Mouse (Mus musculus): Measurements from ENCODE around the gene Irf2bpl. TPM values are rescaled to one million over a fixed set of nuclear protein-coding genes. Genes with fewer than 3 reads are reported as not detected.

Gene Irf2bpl
- total and polyA plus RNA-seq, 3 experiments: 8.4 to 18.8 (median 11.0) TPM

DNA sequence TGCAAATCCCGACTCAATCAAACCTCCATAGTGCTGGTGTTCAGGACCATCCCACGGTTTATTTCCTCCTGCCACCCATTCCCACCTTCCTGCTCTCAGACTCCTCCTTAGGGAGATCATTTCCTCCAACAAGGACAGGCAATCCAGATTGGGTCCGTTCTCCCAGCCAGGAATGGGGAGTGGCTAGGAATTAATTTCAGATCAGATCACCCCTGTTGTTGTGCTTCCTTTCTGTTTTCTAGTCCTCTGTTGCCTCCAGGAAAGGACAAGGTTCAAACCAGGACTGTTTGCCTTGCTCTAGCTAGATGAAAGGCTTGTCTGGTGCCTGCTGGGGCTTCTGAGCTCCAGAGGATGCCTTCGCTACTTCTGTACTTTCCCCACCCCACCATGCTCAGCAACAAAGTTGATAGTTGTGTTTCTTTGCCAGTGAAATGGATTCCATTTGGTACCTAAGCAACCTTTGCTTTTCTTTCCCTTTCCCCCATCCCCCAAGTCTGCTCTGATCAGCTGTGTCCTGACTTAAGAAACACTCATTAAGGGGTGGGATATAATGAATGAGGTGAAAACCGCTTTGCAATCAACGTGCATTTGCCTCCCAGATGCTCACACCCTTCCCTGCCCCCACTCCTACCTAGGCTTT lies 5.0 kb downstream of the Irf2bpl start:
- H3K4me1 ChIP-seq (ENCODE audit: insufficient read depth, low read depth, low read length): peaks cover 28% of the 10 kb centered on the region
- no peak overlapping the region for H3K4me3 ChIP-seq (ENCODE audit: low read depth, low read length)
- peaks cover 66% of the 10 kb centered on the region for H3K27me3 ChIP-seq (ENCODE audit: insufficient read depth, low read length)
- DNase-seq (ENCODE audit: low spot score): no peak
- TF ChIP-seq CTCF (IDR thresholded peaks at IDR 0.05; ENCODE audit: low read depth, low read length): no peak
- TF ChIP-seq GATA2 (IDR thresholded peaks at IDR 0.05; ENCODE audit: borderline replicate concordance, low read depth, low read length): no peak
- no peak for TF ChIP-seq POLR2AphosphoS5 (IDR thresholded peaks at IDR 0.05; ENCODE audit: insufficient replicate concordance, low read depth, low read length)
- no peak for TF ChIP-seq TAL1 (conservative IDR thresholded peaks at IDR 0.05; ENCODE audit: low read depth, low read length)
- no peak for TF ChIP-seq GATA1 (IDR thresholded peaks at IDR 0.05; ENCODE audit: borderline replicate concordance, low read length)
- no peak for ATAC-seq (ENCODE audit: extremely low read depth, insufficient number of reproducible peaks, low FRiP score, poor library complexity, severe bottlenecking)
- H3K9me3 ChIP-seq (replicated peaks): peaks cover 21% of the 10 kb centered on the region
- H3K36me3 ChIP-seq (replicated peaks): peaks cover 19% of the 10 kb centered on the region

DNA sequence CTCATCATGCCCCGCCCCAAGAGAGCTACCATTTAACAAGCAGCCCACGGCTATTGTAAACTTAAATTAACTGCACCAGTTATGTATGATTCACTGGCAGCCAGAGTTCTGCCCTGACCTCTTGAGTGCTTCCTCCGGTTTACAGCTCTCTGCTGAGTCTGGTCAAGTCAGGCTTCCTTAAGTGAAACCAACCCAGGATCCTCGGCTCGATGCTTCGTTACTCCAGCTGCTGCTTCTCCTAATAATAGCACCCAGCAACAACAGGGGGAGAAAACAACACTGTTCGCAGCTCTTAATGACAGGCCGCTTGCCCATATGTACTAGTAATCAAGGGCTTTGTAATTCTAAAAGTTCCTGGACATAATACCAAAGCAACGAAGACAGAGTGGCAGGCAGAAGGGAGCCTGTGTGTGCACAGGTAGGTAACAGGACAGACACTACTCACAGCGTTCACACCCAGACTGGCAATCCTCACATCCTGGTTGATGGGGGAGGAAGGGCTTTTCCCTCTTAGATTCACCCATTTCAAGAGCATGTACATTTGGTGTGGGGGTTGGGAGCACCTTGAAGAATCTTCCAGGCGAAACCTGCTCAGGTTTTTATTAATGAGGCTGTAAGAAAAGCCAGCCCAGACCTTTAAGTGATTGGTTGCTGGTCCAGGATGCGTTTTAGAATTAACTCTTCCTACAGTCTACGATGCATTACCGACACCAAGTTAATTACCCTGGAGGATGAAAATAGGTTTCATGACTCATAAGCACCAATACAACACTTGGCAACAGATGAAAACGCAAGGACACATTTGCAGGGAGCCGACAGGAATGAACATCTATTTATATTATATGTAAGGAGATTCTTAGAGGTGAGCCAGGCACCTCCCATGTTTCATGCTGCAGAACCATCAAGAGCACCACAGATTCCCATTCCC lies 5.9 kb downstream of the Irf2bpl start:
- H3K36me3 ChIP-seq (replicated peaks): peaks cover 19% of the 10 kb centered on the region
- H3K4me1 ChIP-seq (ENCODE audit: insufficient read depth, low read depth, low read length): peaks cover 19% of the 10 kb centered on the region
- peaks cover 62% of the 10 kb centered on the region for H3K27me3 ChIP-seq (ENCODE audit: insufficient read depth, low read length)
- DNase-seq (ENCODE audit: low spot score): no peak
- no peak for TF ChIP-seq CTCF (IDR thresholded peaks at IDR 0.05; ENCODE audit: low read depth, low read length)
- no peak for TF ChIP-seq TAL1 (conservative IDR thresholded peaks at IDR 0.05; ENCODE audit: low read depth, low read length)
- no peak for TF ChIP-seq GATA1 (IDR thresholded peaks at IDR 0.05; ENCODE audit: borderline replicate concordance, low read length)
- ATAC-seq (ENCODE audit: extremely low read depth, insufficient number of reproducible peaks, low FRiP score, poor library complexity, severe bottlenecking): no peak
- peaks cover 20% of the 10 kb centered on the region for H3K9me3 ChIP-seq (replicated peaks)
- no peak overlapping the region for H3K4me3 ChIP-seq (ENCODE audit: low read depth, low read length)

DNA sequence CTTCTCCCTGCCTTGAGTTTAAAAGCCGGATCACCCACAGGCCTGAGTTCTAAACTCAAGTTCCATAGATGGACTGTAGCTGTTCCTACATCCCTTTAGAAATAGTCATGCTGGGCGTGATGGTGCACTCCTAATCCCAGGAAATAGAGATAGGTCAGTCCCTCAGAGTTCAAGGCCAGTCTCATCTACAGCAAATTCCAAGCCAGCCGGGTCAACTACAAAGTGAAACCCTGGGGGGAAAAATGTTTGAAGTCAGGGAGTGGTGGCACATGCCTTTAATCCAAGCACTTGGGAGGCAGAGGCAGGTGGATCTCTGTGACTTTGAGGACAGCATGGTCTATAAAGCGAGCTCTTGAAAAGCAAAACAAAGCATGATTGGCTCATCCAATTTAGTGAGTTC lies 7.6 kb downstream of the Irf2bpl start:
- Histone ChIP-seq H3K36me3 (replicated peaks) (peaks cover 4% of the 10 kb centered on the region), H3K9me3 (replicated peaks) (0 out of 2 replicates have a peak, but pooled peaks cover 3% of the 10 kb centered on the region), H3K4me1 (ENCODE audit: insufficient read depth, low read depth, low read length) (peaks cover 4% of the 10 kb centered on the region), H3K27me3 (ENCODE audit: insufficient read depth, low read length) (peaks cover 48% of the 10 kb centered on the region), H3K4me3 (ENCODE audit: low read depth, low read length) (no peak overlapping the region)
- ATAC-seq (ENCODE audit: extremely low read depth, insufficient number of reproducible peaks, low FRiP score, poor library complexity, severe bottlenecking): no peak
- DNase-seq (ENCODE audit: low spot score): no peak
- TF ChIP-seq CTCF (IDR thresholded peaks at IDR 0.05; ENCODE audit: low read depth, low read length) (no peak), GATA1 (IDR thresholded peaks at IDR 0.05; ENCODE audit: borderline replicate concordance, low read length) (no peak), GATA2 (IDR thresholded peaks at IDR 0.05; ENCODE audit: borderline replicate concordance, low read depth, low read length) (no peak), POLR2AphosphoS5 (IDR thresholded peaks at IDR 0.05; ENCODE audit: insufficient replicate concordance, low read depth, low read length) (no peak), TAL1 (conservative IDR thresholded peaks at IDR 0.05; ENCODE audit: low read depth, low read length) (no peak)

- H3K27me3 ChIP-seq (ENCODE audit: insufficient read depth, low read length): peaks cover 50% of the 10 kb centered on the region
- no peak for ATAC-seq (ENCODE audit: extremely low read depth, insufficient number of reproducible peaks, low FRiP score, poor library complexity, severe bottlenecking)
- TF ChIP-seq CTCF (IDR thresholded peaks at IDR 0.05; ENCODE audit: low read depth, low read length): no peak
- no peak for TF ChIP-seq TAL1 (conservative IDR thresholded peaks at IDR 0.05; ENCODE audit: low read depth, low read length)
- TF ChIP-seq GATA2 (IDR thresholded peaks at IDR 0.05; ENCODE audit: borderline replicate concordance, low read depth, low read length): no peak
- no peak for TF ChIP-seq GATA1 (IDR thresholded peaks at IDR 0.05; ENCODE audit: borderline replicate concordance, low read length)
- TF ChIP-seq POLR2AphosphoS5 (IDR thresholded peaks at IDR 0.05; ENCODE audit: insufficient replicate concordance, low read depth, low read length): no peak
- DNase-seq (ENCODE audit: low spot score): no peak
- no peaks in the 10 kb centered on the region; the same call in 1 of the 2 replicates for H3K4me1 ChIP-seq (ENCODE audit: insufficient read depth, low read depth, low read length)
- H3K4me3 ChIP-seq (ENCODE audit: low read depth, low read length): no peak overlapping the region
- 0 out of 2 replicates have a peak, but pooled peaks cover 2% of the 10 kb centered on the region for H3K9me3 ChIP-seq (replicated peaks)
- H3K36me3 ChIP-seq (replicated peaks): no peaks in the 10 kb centered on the region
These were observed 8.5 kb downstream of the Irf2bpl start for GRCm38 (mm10) chr12:86876116-86876515.

DNA sequence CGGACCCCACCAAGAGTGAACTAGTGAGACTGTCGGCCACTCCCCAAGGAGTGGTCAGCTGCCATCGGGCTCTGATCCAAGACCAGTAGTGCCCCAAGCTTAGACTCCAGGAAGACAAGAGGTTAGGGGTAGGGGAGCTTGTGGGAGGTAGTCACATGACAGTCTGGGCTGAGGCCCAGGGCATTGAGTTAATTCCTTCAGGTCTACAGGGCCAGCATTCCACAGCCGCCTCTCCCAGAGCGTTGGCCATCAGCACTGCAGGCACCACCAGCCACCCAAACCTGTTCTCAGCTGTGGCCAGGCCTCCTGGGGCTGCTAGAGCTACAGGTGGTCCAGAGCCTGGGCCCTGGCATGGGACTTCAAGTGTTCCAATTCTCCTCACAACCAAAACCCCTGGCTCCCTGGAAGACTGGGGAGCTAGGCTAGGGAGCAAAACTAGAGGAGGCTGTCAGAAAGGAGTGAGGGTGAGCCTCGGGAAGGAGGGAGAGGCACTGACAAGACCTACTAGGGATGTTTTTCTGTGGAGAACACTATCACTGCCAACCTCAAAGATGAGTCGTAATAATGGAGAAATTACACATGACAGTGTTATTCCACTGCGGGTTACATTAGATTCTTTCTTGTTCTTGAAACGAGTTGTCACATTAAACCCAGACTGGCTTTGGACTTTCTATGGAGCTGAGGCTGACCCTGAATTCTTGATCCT lies 12.1 kb downstream of the Irf2bpl start:
- Histone ChIP-seq H3K9me3 (replicated peaks) (0 out of 2 replicates have a peak, but pooled peaks cover 4% of the 10 kb centered on the region), H3K4me1 (ENCODE audit: insufficient read depth, low read depth, low read length) (peaks cover 5% of the 10 kb centered on the region), H3K27me3 (ENCODE audit: insufficient read depth, low read length) (peaks cover 52% of the 10 kb centered on the region), H3K36me3 (replicated peaks) (no peaks in the 10 kb centered on the region), H3K4me3 (ENCODE audit: low read depth, low read length) (no peak overlapping the region)
- TF ChIP-seq TAL1 (conservative IDR thresholded peaks at IDR 0.05; ENCODE audit: low read depth, low read length): no peak
- no peak for TF ChIP-seq GATA2 (IDR thresholded peaks at IDR 0.05; ENCODE audit: borderline replicate concordance, low read depth, low read length)
- no peak for TF ChIP-seq CTCF (IDR thresholded peaks at IDR 0.05; ENCODE audit: low read depth, low read length)
- no peak for TF ChIP-seq POLR2AphosphoS5 (IDR thresholded peaks at IDR 0.05; ENCODE audit: insufficient replicate concordance, low read depth, low read length)
- ATAC-seq (ENCODE audit: extremely low read depth, insufficient number of reproducible peaks, low FRiP score, poor library complexity, severe bottlenecking) (no peak), DNase-seq (ENCODE audit: low spot score) (no peak)

All from G1E (cell line).